Mouse (Mus musculus): Measurements from ENCODE around the gene Slc35f4.

DNA sequence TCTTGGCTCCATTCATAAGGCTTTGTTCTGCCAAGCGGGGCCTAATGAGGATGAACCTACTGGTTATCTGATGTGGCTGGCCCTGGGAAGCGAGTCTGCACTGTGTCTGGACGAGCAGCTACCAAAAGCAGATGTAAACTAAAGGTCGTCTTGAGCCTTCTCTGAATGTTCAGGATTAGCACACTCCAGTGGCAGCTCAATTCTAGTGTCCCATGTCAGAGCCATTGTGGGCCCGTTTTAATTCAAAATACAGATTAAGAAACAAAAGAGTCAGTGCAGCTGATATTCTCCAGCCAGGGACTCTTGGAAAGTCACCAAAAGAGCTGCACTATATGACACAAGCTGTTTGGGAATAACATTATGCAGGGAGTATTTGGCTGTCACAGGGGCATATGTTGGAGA is 214.8 kb downstream of the Slc35f4 start:
- no peak for TF ChIP-seq GATA1 (IDR thresholded peaks at IDR 0.05; ENCODE audit: borderline replicate concordance, low read length)
- no peak for TF ChIP-seq FLI1 (IDR thresholded peaks at IDR 0.05; ENCODE audit: low read length)
